Mouse (Mus musculus): ENCODE data around the gene Dok5.

GRCm38 (mm10) chr2:170730136-170730535 is 1.5 kb upstream of the Dok5 start:
- TF ChIP-seq CTCF (IDR thresholded peaks at IDR 0.05; ENCODE audit: control insufficient read depth, insufficient read depth, insufficient replicate concordance, low read depth, low read length) (no peak), POLR2A (IDR thresholded peaks at IDR 0.05; ENCODE audit: control insufficient read depth, low read depth, low read length) (no peak)
